Mouse (Mus musculus) gastrocnemius, postnatal 4 days (tissue): ENCODE measurements at regions not wholly inside any gene's neighbourhood (a gene's known extent, or its start where the extent isn't known, plus 50 kb on each side); places are given as distances from the start of the nearest gene placed in this dataset.

Source experiments
- DNase-seq, 2 experiments: peaks; one replicate each; pipeline ENCODE4 v3.0.0; 2021 to 2022; ENCODE audit warnings: low spot score in 2 of 2, mixed read lengths in 2 of 2

DNA sequence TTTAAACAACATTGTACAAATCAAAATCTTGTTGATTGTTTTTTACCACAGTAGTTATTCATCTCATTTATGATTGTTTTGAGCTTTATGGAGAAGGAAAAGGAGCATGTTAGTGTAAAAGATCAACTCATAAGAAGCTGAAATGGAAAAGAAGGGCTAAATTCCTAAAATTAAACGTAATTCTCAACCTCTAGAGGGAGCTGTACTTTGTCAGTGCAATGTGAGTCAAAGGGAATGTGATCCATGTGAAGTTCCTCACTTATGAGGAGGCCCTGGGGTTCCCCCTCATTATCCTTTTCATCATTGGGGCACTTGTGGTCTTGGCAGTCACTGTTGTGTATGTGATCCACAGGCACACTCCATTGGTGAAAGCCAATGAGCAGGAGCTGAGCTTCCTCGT, 54.0 kb upstream of the Vmn2r7 start:
- DNase-seq = no peak

GRCm38 (mm10) chr3:64901317-64901892, 56.8 kb upstream of the Vmn2r7 start:
- DNase-seq = no peak

GRCm38 (mm10) chr3:64949307-64949706, 104.7 kb upstream of the Vmn2r7 start:
- no peak for DNase-seq

DNA sequence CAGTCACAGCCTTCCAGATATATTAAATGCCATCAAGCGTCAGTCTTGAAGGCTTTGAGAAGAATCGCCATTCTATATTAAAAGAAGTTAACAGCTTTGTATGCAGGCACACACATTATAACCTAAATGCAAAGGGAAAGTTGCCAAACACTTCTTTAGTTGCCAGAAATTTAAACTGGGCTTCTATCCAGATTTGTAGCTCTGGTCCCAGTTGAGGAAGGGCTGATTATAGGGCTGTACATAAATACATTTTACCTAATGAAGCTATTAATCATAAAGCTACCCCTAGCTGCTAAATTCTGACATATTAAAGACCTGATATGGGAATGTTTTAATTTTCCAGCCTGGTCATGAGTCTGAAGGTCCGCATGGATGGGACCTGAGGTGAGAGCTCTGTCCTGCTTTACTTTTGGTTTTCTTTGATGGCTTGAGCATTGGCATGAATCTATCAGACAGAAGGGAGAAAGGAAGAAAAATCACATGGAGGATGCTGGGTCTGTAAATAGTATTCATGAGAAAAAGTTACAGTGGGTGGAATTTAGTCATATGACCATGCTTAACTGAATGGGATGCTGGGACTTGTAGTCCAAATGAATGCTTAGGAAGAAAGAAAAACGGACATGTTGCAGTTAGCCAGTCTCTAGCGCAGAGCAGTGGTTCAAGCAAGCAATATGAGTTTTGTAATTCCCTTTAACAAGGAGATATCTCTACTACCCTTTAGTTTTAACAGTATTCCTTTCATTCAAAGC, 120.3 kb upstream of the Vmn2r7 start:
- no peak for DNase-seq

GRCm38 (mm10) chr3:64965416-64965980, 120.9 kb upstream of the Vmn2r7 start:
- no peak for DNase-seq

DNA sequence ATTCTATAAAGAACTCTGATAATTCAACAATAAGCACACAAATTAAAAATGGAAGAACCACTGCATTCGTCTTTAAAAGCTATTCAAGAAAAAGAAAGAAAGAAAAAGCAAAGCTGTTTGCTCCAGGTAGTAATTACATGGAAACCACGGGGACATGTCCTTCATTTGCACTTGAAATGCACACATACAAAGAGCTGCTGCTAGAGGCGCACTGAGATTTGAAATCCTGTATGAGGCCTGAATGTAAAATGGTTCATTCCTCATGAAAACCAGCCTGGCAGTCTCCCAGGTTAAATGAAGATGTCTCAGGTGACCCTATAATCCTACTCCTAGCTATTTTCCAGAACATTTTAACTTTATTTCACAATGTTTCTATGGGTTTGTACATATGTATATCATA, 123.7 kb upstream of the Vmn2r7 start:
- DNase-seq = no peak

GRCm38 (mm10) chr3:64984369-64984768, 124.8 kb upstream of the Kcnab1 start:
- DNase-seq = no peak

- DNase-seq = peak in 1 of 2 experiments; percentile 9
Measured at GRCm38 (mm10) chr3:64987665-64988064, 121.5 kb upstream of the Kcnab1 start.

DNA sequence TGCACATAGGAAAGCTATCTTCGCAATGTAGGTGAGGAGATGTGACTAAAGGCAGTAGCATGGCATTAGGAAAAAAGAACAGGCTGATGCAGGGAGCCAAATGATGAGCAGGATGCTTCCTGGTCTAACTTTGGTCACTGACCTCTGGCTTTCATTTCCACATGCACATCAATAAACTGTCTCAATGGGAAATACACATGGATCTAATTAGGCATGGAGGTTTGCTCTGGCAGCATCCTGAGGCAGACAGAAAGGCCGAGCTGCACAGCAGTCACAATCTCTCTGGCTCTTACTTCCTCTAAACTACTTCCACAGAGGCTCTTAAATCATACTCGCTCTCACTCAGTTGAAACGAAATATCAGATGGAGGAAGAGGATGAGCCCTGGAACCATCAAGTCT, 112.7 kb upstream of the Kcnab1 start:
- DNase-seq = no peak

GRCm38 (mm10) chr3:64997552-64997951, 111.6 kb upstream of the Kcnab1 start:
- no peak for DNase-seq

DNA sequence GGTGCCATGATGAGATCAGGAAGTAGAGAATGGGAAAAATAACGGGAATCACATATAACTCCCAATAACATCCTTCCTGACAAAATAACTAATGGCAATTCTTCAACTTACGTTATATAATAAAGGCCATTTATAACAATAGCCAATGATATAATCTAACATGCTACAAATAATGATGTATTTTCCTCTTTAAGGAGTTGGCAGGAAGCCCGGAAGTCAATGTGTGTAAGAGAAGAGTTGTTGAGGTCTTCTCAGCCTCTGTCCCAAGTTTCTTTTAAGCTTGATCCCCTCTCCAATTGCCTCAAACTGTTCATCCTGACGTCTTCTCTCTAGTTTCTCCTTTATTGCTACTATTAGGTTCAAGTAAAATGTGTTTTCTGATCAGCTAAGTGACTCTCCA, 108.1 kb upstream of the Kcnab1 start:
- no peak for DNase-seq

- no peak for DNase-seq
Measured at GRCm38 (mm10) chr3:65002578-65002977, 106.6 kb upstream of the Kcnab1 start.

GRCm38 (mm10) chr3:65006127-65006526, 103.1 kb upstream of the Kcnab1 start:
- no peak for DNase-seq

GRCm38 (mm10) chr3:65006565-65006964, 102.6 kb upstream of the Kcnab1 start:
- DNase-seq = no peak

DNA sequence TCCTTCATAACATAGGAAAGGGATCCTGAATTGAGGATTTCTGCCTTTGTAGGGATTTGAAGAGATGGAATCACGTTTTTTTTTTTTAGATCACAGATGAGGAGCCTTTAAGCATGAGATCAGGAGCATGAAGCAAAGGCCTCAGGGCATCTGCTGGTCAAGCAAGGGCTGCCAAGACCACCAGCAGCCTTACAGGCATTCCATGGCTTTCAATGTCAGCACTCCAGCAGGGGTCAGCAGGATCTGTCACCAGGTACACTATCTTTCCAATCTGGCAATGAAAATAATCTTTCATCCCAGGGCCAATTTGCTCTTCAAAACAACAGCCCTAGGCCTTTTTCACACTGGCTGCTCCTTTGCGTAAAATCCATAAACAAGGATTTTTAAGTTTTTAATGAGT, 85.3 kb upstream of the Kcnab1 start:
- no peak for DNase-seq

- DNase-seq = no peak
Measured at GRCm38 (mm10) chr3:65037626-65038025, 71.6 kb upstream of the Kcnab1 start.

DNA sequence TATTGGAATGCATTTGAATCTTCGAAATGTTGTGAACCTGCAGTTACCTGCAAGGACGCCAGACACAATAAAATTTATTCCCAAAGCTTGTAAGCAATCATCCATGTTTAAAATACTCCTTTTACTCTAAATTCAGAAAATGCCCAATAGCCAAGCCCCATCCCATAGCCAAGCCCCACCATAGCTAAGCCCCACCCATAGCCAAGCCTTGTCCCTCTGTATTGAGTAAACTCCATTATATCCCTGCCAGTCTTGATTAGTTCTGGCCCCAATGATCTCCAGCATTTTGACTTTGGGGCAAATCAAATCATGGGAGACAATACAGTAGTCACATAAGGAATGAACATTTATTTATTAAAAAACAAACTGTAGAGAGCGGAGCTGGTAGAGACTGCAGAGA, 61.3 kb upstream of the Kcnab1 start:
- DNase-seq = no peak

GRCm38 (mm10) chr3:65055401-65055800, 53.8 kb upstream of the Kcnab1 start:
- DNase-seq = no peak
